Mouse (Mus musculus) ES-Bruce4 (cell line): ENCODE results near the gene Syt2.

Experiments
- CTCF ChIP-seq: IDR thresholded peaks from one replicate; pipeline ENCODE4 v1.8.1; 2011; ENCODE audit warnings: low read depth, low read length
- POLR2A ChIP-seq: IDR thresholded peaks from one replicate; pipeline ENCODE4 v1.8.1; 2011; ENCODE audit warnings: low read length; ENCODE audit not compliant: insufficient read depth

GRCm38 (mm10) chr1:134706549-134706948 is 60.1 kb downstream of the Syt2 start:
- no peak for TF ChIP-seq CTCF
- TF ChIP-seq POLR2A, result no peak
